Mouse (Mus musculus): ENCODE measurements around the gene Sulf2. TPM values are rescaled to one million over a fixed set of nuclear protein-coding genes. Genes with fewer than 3 reads are reported as not detected.
"Not testable (repeated sequence)": the region's sequence is repeated elsewhere in the genome, so short reads cannot be mapped to it uniquely, and the experiment has no call there.

The Sulf2 gene
- polyA plus RNA-seq, 1 experiment from 2014 or later: 156 TPM

DNA sequence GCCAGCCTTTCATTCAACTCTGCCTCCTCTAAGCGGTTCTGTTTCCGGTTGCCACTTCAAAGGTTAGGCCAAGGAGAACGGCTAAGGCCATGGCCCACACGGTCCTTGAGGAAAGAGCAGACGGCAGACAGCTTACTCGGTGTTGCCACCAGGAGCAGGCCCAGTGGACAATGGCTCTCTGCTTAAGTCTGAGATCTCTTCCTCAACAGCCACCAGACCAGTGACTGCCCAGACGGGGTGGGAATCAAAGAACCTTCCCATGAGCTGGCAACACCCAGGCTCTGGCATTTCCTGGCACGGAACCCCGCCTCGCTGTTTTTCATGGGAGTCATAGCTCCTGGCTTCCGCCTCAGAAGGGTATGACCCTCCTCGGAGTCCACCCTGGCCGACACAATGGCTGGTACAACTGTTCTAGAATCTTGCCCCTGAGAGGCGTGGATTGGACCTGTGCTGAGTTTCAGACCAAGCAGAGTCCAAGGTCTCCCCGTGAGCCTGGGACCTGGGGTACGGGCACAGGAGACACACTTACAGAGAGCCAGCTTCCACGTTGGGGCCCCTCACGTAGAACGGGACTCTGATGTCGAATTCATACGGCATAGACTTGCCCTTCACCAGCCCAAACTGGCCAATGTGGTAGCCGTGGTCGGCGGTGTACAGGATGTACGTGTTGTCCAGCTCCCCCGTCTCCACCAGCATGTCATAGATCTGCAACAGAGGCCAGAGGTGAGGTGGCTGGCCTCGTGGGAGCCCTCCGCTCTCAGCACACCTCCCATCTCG lies 68.8 kb downstream of the Sulf2 start:
- WGBS: 89% methylated on average over 29 of the region's 29 CpGs
- Histone ChIP-seq H3K4me3 (ENCODE audit: low read depth, low read length) (no peak overlapping the region), H3K9ac (ENCODE audit: low read length) (no peak overlapping the region), H3K27ac (ENCODE audit: low read depth, low read length) (no peak overlapping the region), H3K4me1 (ENCODE audit: control insufficient read depth, insufficient read depth, low read length) (no peaks in the 10 kb centered on the region; the same call in none of the 2 replicates), H3K36me3 (ENCODE audit: control insufficient read depth, insufficient read depth, low read length) (peaks cover 12% of the 10 kb centered on the region), H3K27me3 (ENCODE audit: control insufficient read depth, insufficient read depth, low read length) (no peaks in the 10 kb centered on the region), H3K4me2 (ENCODE audit: low read depth) (no peak overlapping the region), H3K9me3 (ENCODE audit: control insufficient read depth, low read length) (no peaks in the 10 kb centered on the region)
- ATAC-seq (ENCODE audit: insufficient read depth, low FRiP score, low TSS enrichment): no peak
- DNase-seq (ENCODE audit: low spot score): no peak

DNA sequence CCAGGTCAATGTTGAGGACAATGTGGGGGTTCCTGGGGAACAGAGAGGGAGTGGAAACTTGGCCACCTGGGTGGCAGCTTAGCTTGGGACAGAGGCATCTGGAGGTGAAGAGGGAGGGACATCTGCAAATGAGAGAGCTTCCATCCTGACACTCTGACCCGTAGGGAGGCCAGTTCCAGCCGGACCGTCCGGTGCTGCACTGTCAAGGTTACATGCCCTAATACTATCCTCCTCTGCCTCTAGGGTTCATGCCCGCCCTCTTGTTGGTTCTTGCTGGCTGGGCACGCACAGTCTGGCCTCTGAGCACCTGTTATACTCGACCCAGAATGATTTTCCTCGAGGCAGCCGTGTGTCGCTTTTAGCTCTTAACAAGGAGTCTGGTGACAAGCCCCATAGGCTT lies 69.7 kb downstream of the Sulf2 start:
- no peaks in the 10 kb centered on the region; the same call in none of the 2 replicates for H3K4me1 ChIP-seq (ENCODE audit: control insufficient read depth, insufficient read depth, low read length)
- peaks cover 13% of the 10 kb centered on the region for H3K36me3 ChIP-seq (ENCODE audit: control insufficient read depth, insufficient read depth, low read length)
- H3K9ac ChIP-seq (ENCODE audit: low read length): no peak overlapping the region
- no peaks in the 10 kb centered on the region for H3K9me3 ChIP-seq (ENCODE audit: control insufficient read depth, low read length)
- H3K27ac ChIP-seq (ENCODE audit: low read depth, low read length): no peak overlapping the region
- no peak overlapping the region for H3K4me2 ChIP-seq (ENCODE audit: low read depth)
- H3K27me3 ChIP-seq (ENCODE audit: control insufficient read depth, insufficient read depth, low read length): no peaks in the 10 kb centered on the region
- WGBS: 93% methylated on average over 10 of the region's 10 CpGs
- ATAC-seq (ENCODE audit: insufficient read depth, low FRiP score, low TSS enrichment) (no peak), DNase-seq (ENCODE audit: low spot score) (no peak)
- H3K4me3 ChIP-seq (ENCODE audit: low read depth, low read length): no peak overlapping the region

DNA sequence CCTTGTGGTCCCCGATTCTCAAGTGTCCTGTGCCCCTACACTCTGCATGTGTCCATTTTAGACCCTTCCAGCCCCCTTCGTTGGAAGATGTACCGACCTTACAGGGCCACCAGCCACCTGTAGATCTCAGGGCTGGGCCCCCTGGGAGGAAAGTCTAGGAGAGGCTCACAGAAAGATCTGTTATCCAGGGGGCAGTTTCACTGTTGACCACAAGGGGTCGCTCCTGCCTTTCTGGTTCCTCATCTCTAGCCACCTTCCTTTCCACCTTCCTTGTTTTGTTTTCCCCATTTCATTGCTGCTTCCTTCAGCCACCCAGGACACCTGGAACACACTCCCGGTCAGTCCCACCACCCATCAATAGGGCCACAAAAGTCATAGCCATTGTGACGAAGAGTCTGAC lies 70.5 kb downstream of the Sulf2 start:
- not testable (repeated sequence) for H3K27me3 ChIP-seq (ENCODE audit: control insufficient read depth, insufficient read depth, low read length); H3K4me2 ChIP-seq (ENCODE audit: low read depth); H3K4me3 ChIP-seq (ENCODE audit: low read depth, low read length); H3K9ac ChIP-seq (ENCODE audit: low read length); H3K4me1 ChIP-seq (ENCODE audit: control insufficient read depth, insufficient read depth, low read length); ATAC-seq (ENCODE audit: insufficient read depth, low FRiP score, low TSS enrichment); H3K9me3 ChIP-seq (ENCODE audit: control insufficient read depth, low read length); H3K27ac ChIP-seq (ENCODE audit: low read depth, low read length)
- DNase-seq (ENCODE audit: low spot score): peak; percentile 70
- peaks cover 13% of the 10 kb centered on the region for H3K36me3 ChIP-seq (ENCODE audit: control insufficient read depth, insufficient read depth, low read length)
- 42% methylated on average over 6 of the region's 6 CpGs for WGBS

DNA sequence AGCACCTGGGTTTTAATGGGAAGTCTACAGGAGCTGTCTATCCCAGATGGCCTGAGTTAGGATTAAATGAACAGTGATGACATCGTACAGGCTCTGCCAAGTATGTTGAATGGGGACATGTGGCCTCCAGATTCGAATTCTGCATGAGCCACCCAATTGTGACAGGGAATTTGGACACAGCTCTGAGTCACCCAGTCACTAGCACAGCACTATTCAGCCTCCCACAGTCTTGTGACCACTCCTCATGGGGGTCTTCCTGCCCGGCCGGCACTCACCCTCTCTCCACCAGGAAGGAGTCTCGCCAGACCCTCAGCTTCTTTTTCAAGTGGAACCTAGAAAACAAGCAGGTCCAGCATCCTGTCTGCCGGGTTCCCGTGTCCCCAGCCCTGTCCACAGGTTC lies 71.4 kb downstream of the Sulf2 start:
- no peaks in the 10 kb centered on the region for H3K9me3 ChIP-seq (ENCODE audit: control insufficient read depth, low read length)
- no peaks in the 10 kb centered on the region for H3K27me3 ChIP-seq (ENCODE audit: control insufficient read depth, insufficient read depth, low read length)
- 0 out of 2 replicates have a peak overlapping the region, but pooled peaks have one; percentile 10 for H3K27ac ChIP-seq (ENCODE audit: low read depth, low read length)
- H3K9ac ChIP-seq (ENCODE audit: low read length): no peak overlapping the region
- H3K4me1 ChIP-seq (ENCODE audit: control insufficient read depth, insufficient read depth, low read length): no peaks in the 10 kb centered on the region; the same call in 1 of the 2 replicates
- WGBS: 90% methylated on average over 7 of the region's 7 CpGs
- H3K36me3 ChIP-seq (ENCODE audit: control insufficient read depth, insufficient read depth, low read length): peaks cover 14% of the 10 kb centered on the region
- DNase-seq (ENCODE audit: low spot score) (no peak), ATAC-seq (ENCODE audit: insufficient read depth, low FRiP score, low TSS enrichment) (no peak)
- no peak overlapping the region for H3K4me2 ChIP-seq (ENCODE audit: low read depth)
- H3K4me3 ChIP-seq (ENCODE audit: low read depth, low read length): no peak overlapping the region

DNA sequence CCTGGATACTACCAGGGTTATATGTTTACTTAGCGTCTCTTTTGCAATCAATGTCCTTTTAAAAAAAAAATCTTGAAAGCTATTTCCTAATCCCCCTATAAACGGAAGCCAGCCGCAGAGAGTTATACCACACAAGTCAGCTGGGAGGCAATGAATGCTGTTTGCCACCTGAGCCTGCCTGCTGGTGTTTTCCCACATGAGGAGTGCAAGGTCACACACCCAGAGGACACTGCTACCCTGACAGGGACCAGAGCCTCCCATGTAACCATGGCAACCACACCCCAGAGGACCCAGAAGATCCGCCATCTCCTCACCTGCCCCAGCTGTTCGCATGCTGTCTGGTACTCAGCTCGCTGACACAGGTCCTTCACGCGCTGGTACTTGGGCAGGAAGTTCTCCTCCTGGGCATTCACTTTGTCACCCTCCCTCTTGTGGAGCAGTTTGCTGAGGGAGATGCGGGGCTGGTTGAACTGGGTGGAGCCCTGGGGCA lies 71.9 kb downstream of the Sulf2 start:
- H3K36me3 ChIP-seq (ENCODE audit: control insufficient read depth, insufficient read depth, low read length): peaks cover 16% of the 10 kb centered on the region
- H3K9me3 ChIP-seq (ENCODE audit: control insufficient read depth, low read length): no peaks in the 10 kb centered on the region
- 79% methylated on average over 9 of the region's 9 CpGs for WGBS
- 0 out of 2 replicates have a peak overlapping the region, but pooled peaks have one; percentile 10 for H3K27ac ChIP-seq (ENCODE audit: low read depth, low read length)
- ATAC-seq (ENCODE audit: insufficient read depth, low FRiP score, low TSS enrichment): no peak
- H3K4me2 ChIP-seq (ENCODE audit: low read depth): no peak overlapping the region
- no peaks in the 10 kb centered on the region for H3K27me3 ChIP-seq (ENCODE audit: control insufficient read depth, insufficient read depth, low read length)
- H3K4me3 ChIP-seq (ENCODE audit: low read depth, low read length): no peak overlapping the region
- no peak overlapping the region for H3K9ac ChIP-seq (ENCODE audit: low read length)
- DNase-seq (ENCODE audit: low spot score): no peak
- H3K4me1 ChIP-seq (ENCODE audit: control insufficient read depth, insufficient read depth, low read length): no peaks in the 10 kb centered on the region; the same call in 1 of the 2 replicates

DNA sequence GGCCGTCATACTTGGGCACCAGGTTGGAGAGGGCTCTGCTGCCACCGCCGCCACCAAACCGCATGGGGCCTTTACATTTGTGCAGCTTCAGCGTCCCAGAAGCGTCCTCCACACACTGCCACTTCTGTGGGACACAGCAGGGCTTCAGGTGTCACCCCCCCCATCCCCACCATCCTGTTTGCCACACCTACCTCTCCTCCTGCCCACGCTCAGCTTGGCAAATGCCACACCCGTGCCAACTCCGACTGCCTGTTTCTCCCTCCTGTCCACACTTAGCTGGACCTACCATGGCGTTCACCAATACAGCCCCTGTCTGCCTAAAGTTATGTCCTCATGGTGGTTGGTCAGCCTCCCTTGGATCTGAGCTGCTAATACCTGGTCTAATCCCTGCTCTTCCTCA lies 72.8 kb downstream of the Sulf2 start:
- Histone ChIP-seq H3K4me2 (ENCODE audit: low read depth) (no peak overlapping the region), H3K27me3 (ENCODE audit: control insufficient read depth, insufficient read depth, low read length) (no peaks in the 10 kb centered on the region), H3K4me3 (ENCODE audit: low read depth, low read length) (no peak overlapping the region), H3K9me3 (ENCODE audit: control insufficient read depth, low read length) (no peaks in the 10 kb centered on the region), H3K4me1 (ENCODE audit: control insufficient read depth, insufficient read depth, low read length) (no peaks in the 10 kb centered on the region; the same call in 1 of the 2 replicates), H3K36me3 (ENCODE audit: control insufficient read depth, insufficient read depth, low read length) (peaks cover 16% of the 10 kb centered on the region), H3K9ac (ENCODE audit: low read length) (no peak overlapping the region), H3K27ac (ENCODE audit: low read depth, low read length) (no peak overlapping the region)
- DNase-seq (ENCODE audit: low spot score) (no peak), ATAC-seq (ENCODE audit: insufficient read depth, low FRiP score, low TSS enrichment) (no peak)
- 87% methylated on average over 10 of the region's 10 CpGs for WGBS

DNA sequence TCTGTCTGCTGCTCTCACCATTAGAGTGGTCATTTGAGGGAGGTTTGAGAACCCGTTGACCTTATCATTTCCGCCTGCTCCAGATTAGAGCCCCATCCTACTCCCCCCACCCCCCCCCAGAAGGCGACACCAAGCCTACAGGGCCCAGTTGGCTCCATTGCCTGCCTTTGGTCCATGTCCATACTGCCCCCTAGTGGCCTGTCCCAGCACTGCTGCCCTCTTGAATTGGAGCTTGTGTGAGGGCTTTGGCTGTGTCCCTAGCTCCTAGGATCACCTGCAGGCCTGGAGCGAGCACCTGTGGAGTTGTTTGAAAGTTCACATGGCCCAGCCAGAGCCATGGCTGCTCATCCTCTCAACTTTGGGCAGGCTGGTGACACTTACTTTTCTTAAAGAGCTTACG lies 73.3 kb downstream of the Sulf2 start:
- Histone ChIP-seq H3K4me2 (ENCODE audit: low read depth) (no peak overlapping the region), H3K36me3 (ENCODE audit: control insufficient read depth, insufficient read depth, low read length) (peaks cover 18% of the 10 kb centered on the region), H3K4me3 (ENCODE audit: low read depth, low read length) (no peak overlapping the region), H3K27ac (ENCODE audit: low read depth, low read length) (no peak overlapping the region), H3K9me3 (ENCODE audit: control insufficient read depth, low read length) (no peaks in the 10 kb centered on the region), H3K27me3 (ENCODE audit: control insufficient read depth, insufficient read depth, low read length) (no peaks in the 10 kb centered on the region), H3K9ac (ENCODE audit: low read length) (no peak overlapping the region), H3K4me1 (ENCODE audit: control insufficient read depth, insufficient read depth, low read length) (no peaks in the 10 kb centered on the region; the same call in 1 of the 2 replicates)
- ATAC-seq (ENCODE audit: insufficient read depth, low FRiP score, low TSS enrichment): no peak
- WGBS: 71% methylated on average over 5 of the region's 5 CpGs
- peak; percentile 83 for DNase-seq (ENCODE audit: low spot score)

DNA sequence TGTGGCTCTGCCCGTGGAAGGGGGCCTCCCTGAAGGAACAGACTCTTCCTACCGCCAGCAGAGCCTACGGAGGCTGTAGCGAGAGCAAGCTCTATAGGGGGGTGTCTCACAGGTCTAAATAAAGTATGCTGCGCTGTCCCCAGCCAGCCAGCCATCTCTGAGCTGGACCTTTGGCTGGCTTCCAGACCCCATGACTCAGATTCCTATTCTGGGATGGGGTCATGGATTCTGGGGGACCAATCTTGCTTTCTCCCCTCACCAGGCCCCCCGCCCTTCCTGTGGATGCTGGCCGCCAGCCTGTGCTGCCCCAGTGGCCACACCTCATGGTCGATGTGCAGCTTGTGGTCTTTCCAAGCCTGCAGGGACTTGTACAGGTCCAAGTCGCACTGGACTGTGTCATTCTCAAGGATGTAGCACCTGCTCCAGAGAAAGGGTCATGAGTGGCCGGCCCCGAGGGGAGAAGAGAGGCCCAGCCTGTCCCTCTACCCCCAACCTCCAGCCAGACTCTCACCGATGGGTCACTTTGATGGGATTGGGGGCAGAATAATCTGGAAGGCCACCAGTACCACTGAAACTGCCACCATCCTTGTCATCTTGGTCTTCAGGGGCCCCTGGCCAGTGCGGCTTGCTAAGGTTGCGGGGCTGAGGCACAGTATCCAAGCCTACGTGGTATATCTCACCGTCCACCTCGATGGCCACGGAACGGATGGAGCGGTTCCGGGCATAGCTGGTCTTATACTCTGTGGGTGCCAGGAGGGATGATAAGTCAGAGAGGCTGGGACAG lies 74.3 kb downstream of the Sulf2 start:
- H3K9me3 ChIP-seq (ENCODE audit: control insufficient read depth, low read length): no peaks in the 10 kb centered on the region
- H3K36me3 ChIP-seq (ENCODE audit: control insufficient read depth, insufficient read depth, low read length): peaks cover 16% of the 10 kb centered on the region
- DNase-seq (ENCODE audit: low spot score) (no peak), ATAC-seq (ENCODE audit: insufficient read depth, low FRiP score, low TSS enrichment) (no peak)
- H3K9ac ChIP-seq (ENCODE audit: low read length): no peak overlapping the region
- no peak overlapping the region for H3K27ac ChIP-seq (ENCODE audit: low read depth, low read length)
- no peak overlapping the region for H3K4me3 ChIP-seq (ENCODE audit: low read depth, low read length)
- H3K4me1 ChIP-seq (ENCODE audit: control insufficient read depth, insufficient read depth, low read length): no peaks in the 10 kb centered on the region; the same call in 1 of the 2 replicates
- H3K4me2 ChIP-seq (ENCODE audit: low read depth): no peak overlapping the region
- WGBS: 92% methylated on average over 21 of the region's 21 CpGs
- no peaks in the 10 kb centered on the region for H3K27me3 ChIP-seq (ENCODE audit: control insufficient read depth, insufficient read depth, low read length)
